Mouse (Mus musculus) embryonic facial prominence, embryonic 12.5 days (tissue): Measurements from ENCODE around the gene Cacna1a. TPM values are rescaled to one million over a fixed set of nuclear protein-coding genes. Genes with fewer than 3 reads are reported as not detected.

Source experiments
- ATAC-seq: fragments of 200-750 bp; cut with Nextera tagmentation; 2 replicates; pipeline ENCODE4 v1.8.0; 2017; ENCODE audit not compliant: insufficient number of reproducible peaks, insufficient read depth, low FRiP score, low TSS enrichment
- H3K27ac ChIP-seq: fragments of 300-500 bp; sonication (generic); 2 replicates; pipeline ENCODE4 v1.5.1; 2016; ENCODE audit warnings: mild to moderate bottlenecking
- H3K27me3 ChIP-seq: fragments of 300-500 bp; sonication (generic); 2 replicates; pipeline ENCODE4 v1.6.1; 2016; ENCODE audit warnings: mild to moderate bottlenecking, moderate library complexity
- H3K36me3 ChIP-seq: fragments of 300-500 bp; sonication (generic); 2 replicates; pipeline ENCODE4 v1.6.1; 2016; ENCODE audit warnings: mild to moderate bottlenecking
- H3K4me1 ChIP-seq: fragments of 300-500 bp; sonication (generic); 2 replicates; pipeline ENCODE4 v1.6.1; 2016
- H3K4me2 ChIP-seq: fragments of 300-500 bp; sonication (generic); replicated peaks from 2 replicates; pipeline ENCODE4 v1.6.1; 2016; ENCODE audit warnings: mild to moderate bottlenecking, moderate library complexity
- H3K4me3 ChIP-seq: fragments of 300-500 bp; sonication (generic); 2 replicates; pipeline ENCODE4 v1.5.1; 2016; ENCODE audit warnings: mild to moderate bottlenecking
- H3K9ac ChIP-seq: fragments of 300-500 bp; sonication (generic); 2 replicates; pipeline ENCODE4 v1.6.1; 2016; ENCODE audit warnings: mild to moderate bottlenecking, moderate library complexity
- H3K9me3 ChIP-seq: fragments of 300-500 bp; sonication (generic); 2 replicates; pipeline ENCODE4 v1.6.1; 2016; ENCODE audit warnings: mild to moderate bottlenecking, moderate library complexity
- WGBS: fragments of 180-500 bp; shearing (Covaris S2); methylation state at CpG from one replicate; pipeline ENCODE4 v1.1.7; 2016; 5-methylcytosine and 5-hydroxymethylcytosine counted together
- polyA plus RNA-seq: library from polyadenylated mRNA; unstranded; fragments of >200 nt; fragmentation: Nextera tagmentation; extraction: Ambion mirVana; gene quantifications from 2 replicates; pipeline ENCODE4 v1.2.1, GENCODE M21; 2016

Gene Cacna1a
- polyA plus RNA-seq, 1 experiment from 2014 or later: 11.0 TPM

- no peak overlapping the region for H3K4me3 ChIP-seq
- no peak for ATAC-seq
- H3K36me3 ChIP-seq: no peaks in the 10 kb centered on the region
- WGBS: 75% methylated on average over 4 of the region's 4 CpGs
- H3K27ac ChIP-seq: no peak overlapping the region
- H3K9me3 ChIP-seq: no peaks in the 10 kb centered on the region
- no peaks in the 10 kb centered on the region for H3K4me1 ChIP-seq
- H3K4me2 ChIP-seq: no peak overlapping the region
- peaks cover 33% of the 10 kb centered on the region for H3K27me3 ChIP-seq
- no peak overlapping the region for H3K9ac ChIP-seq
Measured at GRCm38 (mm10) chr8:84552457-84552856, 164.2 kb downstream of the Cacna1a start.

- Histone ChIP-seq H3K27ac (no peak overlapping the region), H3K27me3 (peaks cover 39% of the 10 kb centered on the region), H3K9ac (no peak overlapping the region), H3K4me1 (no peaks in the 10 kb centered on the region), H3K9me3 (no peaks in the 10 kb centered on the region), H3K4me3 (no peak overlapping the region), H3K36me3 (no peaks in the 10 kb centered on the region), H3K4me2 (no peak overlapping the region)
- WGBS: 89% methylated on average over 8 of the region's 8 CpGs
- no peak for ATAC-seq
Measured at GRCm38 (mm10) chr8:84553106-84553505, 164.9 kb downstream of the Cacna1a start.

- Histone ChIP-seq H3K4me3 (no peak overlapping the region), H3K9me3 (no peaks in the 10 kb centered on the region), H3K4me2 (no peak overlapping the region), H3K4me1 (no peaks in the 10 kb centered on the region), H3K27ac (no peak overlapping the region), H3K9ac (no peak overlapping the region), H3K27me3 (peaks cover 44% of the 10 kb centered on the region), H3K36me3 (no peaks in the 10 kb centered on the region)
- no peak for ATAC-seq
- WGBS: 78% methylated on average over 4 of the region's 4 CpGs
Measured at GRCm38 (mm10) chr8:84553617-84554016, 165.4 kb downstream of the Cacna1a start.

GRCm38 (mm10) chr8:84554301-84555027 is 166.2 kb downstream of the Cacna1a start:
- H3K27ac ChIP-seq: no peak overlapping the region
- H3K4me2 ChIP-seq: no peak overlapping the region
- no peak for ATAC-seq
- WGBS: 55% methylated on average over 14 of the region's 14 CpGs
- no peak overlapping the region for H3K9ac ChIP-seq
- H3K9me3 ChIP-seq: no peaks in the 10 kb centered on the region
- peaks cover 53% of the 10 kb centered on the region for H3K27me3 ChIP-seq
- H3K4me1 ChIP-seq: peaks cover 4% of the 10 kb centered on the region; the same call in 1 of the 2 replicates
- no peaks in the 10 kb centered on the region for H3K36me3 ChIP-seq
- H3K4me3 ChIP-seq: no peak overlapping the region

DNA sequence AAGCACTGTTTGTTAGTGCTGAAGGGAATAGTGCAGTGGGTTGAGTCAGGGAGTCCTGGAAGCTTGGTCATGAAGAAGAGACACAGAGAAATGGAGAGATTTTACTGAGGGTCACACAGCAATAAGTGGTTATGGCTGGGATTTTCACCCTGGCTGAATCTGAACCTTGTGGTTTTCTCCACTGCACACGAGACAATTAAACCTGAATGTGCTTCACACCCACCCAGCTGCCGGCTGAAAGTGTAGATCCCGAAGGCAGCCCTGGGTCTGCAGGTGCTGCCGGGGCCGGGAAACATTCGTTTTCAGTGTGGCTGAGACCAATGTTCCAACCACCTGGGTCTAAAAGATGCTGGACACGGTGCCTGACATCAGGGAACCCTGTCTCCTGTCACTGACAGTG is 167.0 kb downstream of the Cacna1a start:
- no peak overlapping the region for H3K27ac ChIP-seq
- ATAC-seq: no peak
- peaks cover 61% of the 10 kb centered on the region for H3K27me3 ChIP-seq
- H3K4me2 ChIP-seq: no peak overlapping the region
- H3K4me1 ChIP-seq: peaks cover 5% of the 10 kb centered on the region; the same call in 1 of the 2 replicates
- H3K4me3 ChIP-seq: no peak overlapping the region
- H3K9me3 ChIP-seq: no peaks in the 10 kb centered on the region
- H3K9ac ChIP-seq: no peak overlapping the region
- 71% methylated on average over 7 of the region's 7 CpGs for WGBS
- no peaks in the 10 kb centered on the region for H3K36me3 ChIP-seq

- peaks cover 5% of the 10 kb centered on the region; the same call in 1 of the 2 replicates for H3K4me1 ChIP-seq
- ATAC-seq: no peak
- peaks cover 74% of the 10 kb centered on the region for H3K27me3 ChIP-seq
- H3K9ac ChIP-seq: no peak overlapping the region
- 79% methylated on average over 4 of the region's 4 CpGs for WGBS
- no peak overlapping the region for H3K27ac ChIP-seq
- H3K4me2 ChIP-seq: no peak overlapping the region
- no peaks in the 10 kb centered on the region for H3K9me3 ChIP-seq
- no peak overlapping the region for H3K4me3 ChIP-seq
- no peaks in the 10 kb centered on the region for H3K36me3 ChIP-seq
Measured at GRCm38 (mm10) chr8:84557936-84558335, 169.7 kb downstream of the Cacna1a start.

DNA sequence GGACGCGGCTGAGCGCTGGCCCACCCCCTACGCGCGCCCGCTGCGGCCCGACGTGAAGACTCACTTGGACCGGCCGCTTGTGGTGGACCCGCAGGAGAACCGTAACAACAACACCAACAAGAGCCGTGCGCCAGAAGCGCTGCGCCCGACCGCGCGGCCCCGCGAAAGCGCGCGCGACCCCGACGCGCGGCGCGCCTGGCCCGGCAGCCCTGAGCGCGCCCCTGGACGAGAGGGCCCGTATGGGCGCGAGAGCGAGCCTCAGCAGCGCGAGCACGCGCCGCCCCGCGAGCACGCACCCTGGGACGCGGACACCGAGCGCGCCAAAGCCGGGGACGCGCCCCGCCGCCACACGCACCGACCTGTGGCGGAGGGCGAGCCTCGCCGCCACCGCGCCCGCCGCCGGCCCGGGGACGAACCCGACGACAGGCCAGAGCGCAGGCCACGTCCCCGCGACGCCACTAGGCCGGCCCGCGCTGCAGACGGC is 170.9 kb downstream of the Cacna1a start:
- Histone ChIP-seq H3K9me3 (no peaks in the 10 kb centered on the region), H3K4me1 (peaks cover 5% of the 10 kb centered on the region; the same call in 1 of the 2 replicates), H3K36me3 (no peaks in the 10 kb centered on the region), H3K9ac (peak overlapping the region; percentile 36; the same call in 1 of the 2 replicates), H3K27me3 (peaks cover 74% of the 10 kb centered on the region), H3K4me2 (peak overlapping the region; percentile 66), H3K27ac (no peak overlapping the region), H3K4me3 (peak overlapping the region; percentile 49)
- ATAC-seq: no peak
- WGBS: under 1% methylated on average over 84 of the region's 84 CpGs

DNA sequence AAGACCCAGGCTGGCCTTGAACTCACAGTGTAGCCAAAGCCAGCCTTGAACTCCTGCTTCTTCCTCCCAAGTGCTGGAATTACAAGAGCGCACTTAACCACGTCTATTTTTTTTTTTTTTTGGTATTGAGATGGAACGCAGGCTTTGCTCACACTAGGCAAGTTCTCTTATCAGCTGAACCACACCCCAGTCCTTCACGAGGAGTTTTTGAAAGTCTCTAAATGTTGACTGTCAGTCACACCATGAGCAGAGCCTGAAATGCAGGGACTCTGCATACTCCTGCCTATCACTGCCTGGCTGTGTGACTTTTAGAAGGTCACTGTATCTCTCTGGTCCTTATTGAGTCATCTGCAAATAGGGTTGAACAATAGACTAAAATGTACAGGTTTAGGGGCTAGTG is 173.5 kb downstream of the Cacna1a start:
- peaks cover 5% of the 10 kb centered on the region; the same call in 1 of the 2 replicates for H3K4me1 ChIP-seq
- 80% methylated on average over 4 of the region's 4 CpGs for WGBS
- peaks cover 49% of the 10 kb centered on the region for H3K27me3 ChIP-seq
- no peak overlapping the region for H3K9ac ChIP-seq
- H3K36me3 ChIP-seq: no peaks in the 10 kb centered on the region
- H3K27ac ChIP-seq: no peak overlapping the region
- no peaks in the 10 kb centered on the region for H3K9me3 ChIP-seq
- no peak overlapping the region for H3K4me3 ChIP-seq
- no peak for ATAC-seq
- H3K4me2 ChIP-seq: no peak overlapping the region

- H3K4me1 ChIP-seq: peaks cover 5% of the 10 kb centered on the region; the same call in 1 of the 2 replicates
- no peaks in the 10 kb centered on the region for H3K36me3 ChIP-seq
- H3K9me3 ChIP-seq: no peaks in the 10 kb centered on the region
- H3K4me2 ChIP-seq: no peak overlapping the region
- H3K4me3 ChIP-seq: no peak overlapping the region
- H3K27ac ChIP-seq: no peak overlapping the region
- no peak overlapping the region for H3K9ac ChIP-seq
- H3K27me3 ChIP-seq: peaks cover 28% of the 10 kb centered on the region
- no peak for ATAC-seq
- WGBS: 67% methylated on average over 1 of the region's 1 CpGs
Measured at GRCm38 (mm10) chr8:84564042-84564441, 175.8 kb downstream of the Cacna1a start.

DNA sequence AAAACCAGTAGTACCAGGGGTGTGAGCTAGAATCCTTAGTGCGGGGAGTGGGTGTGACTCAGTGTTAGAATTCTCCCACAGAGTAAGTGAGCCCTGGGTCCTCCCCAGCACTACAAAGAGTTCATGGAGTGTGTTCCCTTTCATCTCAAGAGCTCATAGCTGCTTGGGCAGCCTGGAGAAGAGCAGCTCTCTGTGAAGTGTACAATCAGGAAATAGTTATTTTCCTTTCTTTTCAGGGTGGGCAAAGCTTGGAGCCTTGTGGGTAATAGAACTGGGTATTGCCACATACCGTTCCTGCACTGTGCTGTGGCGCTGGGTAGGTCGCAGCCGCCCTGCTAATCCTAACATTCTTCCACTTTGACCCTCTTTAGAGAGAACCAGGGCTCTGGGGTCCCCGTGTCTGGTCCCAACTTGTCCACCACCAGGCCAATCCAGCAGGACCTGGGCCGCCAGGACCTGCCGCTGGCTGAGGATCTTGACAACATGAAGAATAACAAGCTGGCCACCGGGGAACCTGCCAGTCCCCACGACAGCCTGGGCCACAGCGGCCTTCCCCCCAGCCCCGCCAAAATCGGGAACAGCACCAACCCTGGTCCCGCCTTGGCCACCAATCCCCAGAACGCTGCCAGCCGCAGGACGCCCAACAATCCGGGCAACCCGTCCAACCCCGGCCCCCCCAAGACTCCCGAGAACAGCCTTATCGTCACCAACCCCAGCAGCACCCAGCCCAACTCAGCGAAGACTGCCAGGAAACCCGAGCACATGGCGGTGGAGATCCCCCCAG is 177.5 kb downstream of the Cacna1a start:
- H3K27me3 ChIP-seq: peaks cover 20% of the 10 kb centered on the region; the same call in 1 of the 2 replicates

GRCm38 (mm10) chr8:84566816-84567413 is 178.7 kb downstream of the Cacna1a start:
- no peak overlapping the region for H3K27ac ChIP-seq
- no peak overlapping the region for H3K4me3 ChIP-seq
- ATAC-seq: no peak
- 80% methylated on average over 12 of the region's 12 CpGs for WGBS
- H3K9me3 ChIP-seq: no peaks in the 10 kb centered on the region
- peaks cover 12% of the 10 kb centered on the region; the same call in 1 of the 2 replicates for H3K27me3 ChIP-seq
- H3K4me1 ChIP-seq: no peaks in the 10 kb centered on the region
- no peak overlapping the region for H3K9ac ChIP-seq
- no peaks in the 10 kb centered on the region for H3K36me3 ChIP-seq
- H3K4me2 ChIP-seq: no peak overlapping the region

More for the DNA sequence above, 177.5 kb downstream of the Cacna1a start:
- no peaks in the 10 kb centered on the region for H3K9me3 ChIP-seq
- no peak overlapping the region for H3K9ac ChIP-seq
- no peaks in the 10 kb centered on the region for H3K36me3 ChIP-seq
- H3K4me1 ChIP-seq: no peaks in the 10 kb centered on the region
- 75% methylated on average over 25 of the region's 25 CpGs for WGBS
- ATAC-seq: no peak
- H3K27ac ChIP-seq: no peak overlapping the region
- no peak overlapping the region for H3K4me2 ChIP-seq
- H3K4me3 ChIP-seq: no peak overlapping the region
